Mouse (Mus musculus) forebrain, embryonic 14.5 days (tissue): ENCODE results near the gene Myl12a. TPM values are rescaled to one million over a fixed set of nuclear protein-coding genes. Genes with fewer than 3 reads are reported as not detected.

ENCODE experiments used
- ATAC-seq: fragments of 200-750 bp; cut with Nextera tagmentation; 2 replicates; pipeline ENCODE4 v1.8.0; 2017; ENCODE audit warnings: mild to moderate bottlenecking, moderate library complexity
- DNase-seq: peaks from one replicate; pipeline ENCODE4 v3.0.0-alpha.2; 2015; ENCODE audit warnings: low spot score
- H3K27ac ChIP-seq: fragments of 300-500 bp; sonication (generic); 2 replicates; pipeline ENCODE4 v1.5.1; 2014; ENCODE audit warnings: low read depth, mild to moderate bottlenecking, control low read depth, low read length, moderate library complexity
- H3K27me3 ChIP-seq: fragments of 300-500 bp; sonication (generic); replicated peaks from 2 replicates; pipeline ENCODE4 v1.6.1; 2014; ENCODE audit warnings: low read length, control low read depth, mixed read lengths; ENCODE audit not compliant: control insufficient read depth, insufficient read depth
- H3K36me3 ChIP-seq: fragments of 300-500 bp; sonication (generic); 2 replicates; pipeline ENCODE4 v1.6.1; 2014; ENCODE audit warnings: low read length, control low read depth; ENCODE audit not compliant: control insufficient read depth, insufficient read depth
- H3K4me1 ChIP-seq: fragments of 300-500 bp; sonication (generic); 2 replicates; pipeline ENCODE4 v1.6.1; 2014; ENCODE audit warnings: antibody characterized with exemption, low read length, control low read depth; ENCODE audit not compliant: control insufficient read depth, insufficient read depth
- H3K4me2 ChIP-seq: fragments of 300-500 bp; sonication (generic); 2 replicates; pipeline ENCODE4 v1.6.1; 2014; ENCODE audit warnings: mild to moderate bottlenecking, control low read depth, low read length
- H3K4me3 ChIP-seq: fragments of 300-500 bp; sonication (generic); 2 replicates; pipeline ENCODE4 v1.5.1; 2014; ENCODE audit warnings: low read depth, low read length, control low read depth
- H3K9ac ChIP-seq: fragments of 300-500 bp; sonication (generic); 2 replicates; pipeline ENCODE4 v1.6.1; 2014; ENCODE audit warnings: mild to moderate bottlenecking, low read length, control low read depth, moderate library complexity
- H3K9me3 ChIP-seq: fragments of 300-500 bp; sonication (generic); replicated peaks from 2 replicates; pipeline ENCODE4 v1.6.1; 2016; ENCODE audit warnings: low read length, control low read depth, mixed read lengths; ENCODE audit not compliant: control insufficient read depth
- WGBS: fragments of 180-500 bp; shearing (Covaris S2); extraction: QIAGEN DNeasy Blood & Tissue Kit; methylation state at CpG from one replicate; pipeline ENCODE4 v1.1.7; 2014; 5-methylcytosine and 5-hydroxymethylcytosine counted together
- polyA plus RNA-seq: library from polyadenylated mRNA; unstranded; fragments of >200 nt; fragmentation: Nextera tagmentation; extraction: Ambion mirVana; gene quantifications from 2 replicates; pipeline ENCODE4 v1.2.1, GENCODE M21; 2014

Gene Myl12a
- polyA plus RNA-seq, 1 experiment from 2014 or later, result 158 TPM

DNA sequence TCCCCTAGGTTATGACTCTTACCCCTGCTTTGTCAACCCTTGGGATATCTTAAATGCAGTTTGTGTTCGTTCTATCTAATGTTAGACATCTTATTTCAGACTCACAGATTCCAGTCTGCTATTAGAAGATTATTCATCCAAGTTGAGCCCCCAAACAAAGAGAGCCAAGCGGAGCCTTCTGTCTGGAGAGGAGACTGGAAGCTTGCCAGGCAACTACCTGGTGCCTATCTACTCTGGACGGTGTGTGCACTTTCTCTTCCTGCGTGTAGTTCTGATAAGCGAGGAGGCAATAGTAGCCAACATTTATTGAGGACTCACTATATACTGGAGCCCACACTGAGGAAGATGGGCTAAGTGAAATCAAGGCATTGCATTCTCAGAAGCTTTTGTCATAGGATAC lies 31.8 kb upstream of the Myl12a start:
- Histone ChIP-seq H3K27ac (no peak overlapping the region), H3K27me3 (no peaks in the 10 kb centered on the region), H3K4me2 (no peak overlapping the region), H3K9ac (no peak overlapping the region), H3K36me3 (no peaks in the 10 kb centered on the region), H3K4me3 (no peak overlapping the region), H3K9me3 (no peaks in the 10 kb centered on the region), H3K4me1 (no peaks in the 10 kb centered on the region)
- DNase-seq (no peak), ATAC-seq (no peak)
- WGBS, result 77% methylated on average over 5 of the region's 5 CpGs

DNA sequence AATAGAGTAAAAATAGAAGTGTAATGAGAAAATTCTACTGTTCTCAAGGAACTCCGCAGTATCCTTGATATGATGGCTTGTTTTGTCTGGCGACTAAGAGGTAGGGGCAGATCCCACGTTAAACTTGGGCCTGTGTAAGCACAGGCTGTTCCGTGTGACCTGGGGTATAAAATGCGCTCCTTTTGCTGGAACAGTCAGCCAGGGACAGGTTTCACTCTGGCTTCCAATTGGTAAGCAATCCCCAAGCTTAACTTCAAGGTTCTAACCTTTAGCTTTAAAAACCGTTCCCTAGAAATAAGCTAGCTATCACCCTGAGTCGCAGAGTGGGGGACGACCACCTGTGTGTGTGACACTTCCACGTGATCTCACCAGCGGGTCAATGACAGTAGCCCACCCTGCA lies 30.0 kb upstream of the Myl12a start:
- H3K4me1 ChIP-seq, result no peaks in the 10 kb centered on the region
- no peak overlapping the region for H3K4me2 ChIP-seq
- no peak overlapping the region for H3K4me3 ChIP-seq
- ATAC-seq, result no peak
- no peaks in the 10 kb centered on the region for H3K27me3 ChIP-seq
- H3K27ac ChIP-seq, result no peak overlapping the region
- H3K36me3 ChIP-seq, result no peaks in the 10 kb centered on the region
- 89% methylated on average over 10 of the region's 10 CpGs for WGBS
- DNase-seq, result no peak
- H3K9ac ChIP-seq, result no peak overlapping the region
- no peaks in the 10 kb centered on the region for H3K9me3 ChIP-seq

DNA sequence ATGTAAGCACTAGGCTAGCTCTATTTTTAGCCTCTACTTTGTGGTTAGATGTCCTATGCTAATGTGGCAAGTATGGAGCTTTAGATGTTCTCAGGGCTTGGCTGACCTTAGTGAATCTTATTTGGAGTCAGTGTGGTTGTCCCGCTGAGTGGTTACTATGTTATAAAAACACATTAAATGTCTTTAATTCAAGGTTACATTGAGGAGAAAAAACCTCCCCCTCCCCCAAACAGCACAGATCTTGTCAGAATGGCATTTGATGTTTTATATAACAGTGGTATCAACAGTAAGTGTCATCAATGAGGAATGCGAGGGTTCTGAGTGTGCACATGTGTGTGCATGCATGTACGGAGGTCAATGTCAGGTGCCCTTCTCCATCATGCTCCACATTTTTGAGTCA lies 24.5 kb upstream of the Myl12a start:
- no peaks in the 10 kb centered on the region for H3K4me1 ChIP-seq
- no peaks in the 10 kb centered on the region for H3K27me3 ChIP-seq
- no peak for ATAC-seq
- no peak overlapping the region for H3K4me2 ChIP-seq
- DNase-seq, result no peak
- no peak overlapping the region for H3K27ac ChIP-seq
- WGBS, result 94% methylated on average over 3 of the region's 3 CpGs
- H3K9ac ChIP-seq, result no peak overlapping the region
- H3K9me3 ChIP-seq, result no peaks in the 10 kb centered on the region
- no peaks in the 10 kb centered on the region for H3K36me3 ChIP-seq
- no peak overlapping the region for H3K4me3 ChIP-seq

DNA sequence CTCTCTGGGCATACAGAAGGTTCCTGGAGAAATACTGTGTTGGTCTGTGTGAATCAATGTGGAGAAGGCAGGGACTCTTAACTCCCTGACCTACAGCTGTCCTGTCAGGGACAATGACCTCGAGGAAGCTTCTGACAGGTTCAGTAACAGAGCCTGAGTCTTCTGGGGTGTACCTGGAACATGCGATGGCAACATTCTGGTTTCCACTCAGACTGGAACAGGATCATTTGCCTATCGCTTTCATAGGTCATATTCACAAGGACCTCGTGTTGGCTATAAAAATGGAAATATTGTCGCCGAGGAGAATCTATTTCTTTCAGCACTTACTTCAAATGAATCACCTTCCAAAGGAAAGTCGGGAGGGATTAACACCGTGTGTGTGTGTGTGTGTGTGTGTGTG lies 23.2 kb upstream of the Myl12a start:
- H3K4me2 ChIP-seq, result no peak overlapping the region
- H3K36me3 ChIP-seq, result no peaks in the 10 kb centered on the region
- H3K27ac ChIP-seq, result no peak overlapping the region
- H3K27me3 ChIP-seq, result no peaks in the 10 kb centered on the region
- H3K9ac ChIP-seq, result no peak overlapping the region
- no peak for ATAC-seq
- H3K9me3 ChIP-seq, result no peaks in the 10 kb centered on the region
- 82% methylated on average over 8 of the region's 8 CpGs for WGBS
- H3K4me3 ChIP-seq, result no peak overlapping the region
- no peaks in the 10 kb centered on the region for H3K4me1 ChIP-seq
- DNase-seq, result no peak

DNA sequence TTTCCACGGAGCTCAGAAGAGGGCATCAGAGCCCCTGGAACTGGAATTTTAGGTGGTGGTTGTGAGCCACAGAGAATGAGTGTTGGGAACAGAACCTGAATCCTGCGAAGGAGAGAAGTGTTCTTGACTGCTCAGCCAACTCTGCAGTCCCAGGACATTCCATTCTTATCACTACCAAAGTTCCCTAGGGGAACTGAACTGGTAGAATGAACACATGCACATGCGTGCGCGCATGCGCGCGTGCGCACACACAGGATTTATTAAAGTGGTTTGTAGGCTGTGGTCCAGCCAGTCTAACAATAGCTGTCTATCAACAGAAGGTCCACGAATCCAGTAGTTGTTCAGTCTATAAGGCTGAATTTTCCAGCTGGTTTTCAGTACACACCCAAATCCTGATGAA lies 21.4 kb upstream of the Myl12a start:
- DNase-seq (no peak), ATAC-seq (no peak)

DNA sequence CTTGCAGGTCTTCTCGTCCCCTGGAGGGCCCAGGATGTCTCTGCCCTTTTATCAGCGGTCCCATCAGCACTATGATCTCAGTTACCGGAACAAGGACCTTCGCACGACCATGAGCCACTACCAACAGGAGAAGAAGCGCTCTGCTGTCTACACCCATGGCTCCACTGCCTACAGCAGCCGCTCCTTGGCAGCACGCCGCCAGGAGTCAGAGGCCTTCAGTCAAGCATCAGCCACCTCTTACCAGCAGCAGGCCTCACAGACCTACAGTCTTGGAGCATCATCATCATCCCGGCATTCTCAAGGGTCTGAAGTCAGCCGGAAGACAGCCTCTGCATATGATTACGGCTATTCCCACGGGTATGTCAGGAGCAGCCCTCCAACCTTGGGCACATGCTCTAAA lies 20.2 kb upstream of the Myl12a start:
- DNase-seq (no peak), ATAC-seq (no peak)
- WGBS, result 89% methylated on average over 13 of the region's 13 CpGs
- Histone ChIP-seq H3K27me3 (no peaks in the 10 kb centered on the region), H3K27ac (no peak overlapping the region), H3K4me3 (no peak overlapping the region), H3K4me1 (no peaks in the 10 kb centered on the region), H3K36me3 (no peaks in the 10 kb centered on the region), H3K9ac (no peak overlapping the region), H3K9me3 (no peaks in the 10 kb centered on the region), H3K4me2 (no peak overlapping the region)

More for the DNA sequence above, 21.4 kb upstream of the Myl12a start:
- Histone ChIP-seq H3K4me2 (no peak overlapping the region), H3K27ac (no peak overlapping the region), H3K4me3 (no peak overlapping the region), H3K36me3 (no peaks in the 10 kb centered on the region), H3K9me3 (no peaks in the 10 kb centered on the region), H3K27me3 (no peaks in the 10 kb centered on the region), H3K4me1 (no peaks in the 10 kb centered on the region), H3K9ac (no peak overlapping the region)
- 92% methylated on average over 10 of the region's 10 CpGs for WGBS

DNA sequence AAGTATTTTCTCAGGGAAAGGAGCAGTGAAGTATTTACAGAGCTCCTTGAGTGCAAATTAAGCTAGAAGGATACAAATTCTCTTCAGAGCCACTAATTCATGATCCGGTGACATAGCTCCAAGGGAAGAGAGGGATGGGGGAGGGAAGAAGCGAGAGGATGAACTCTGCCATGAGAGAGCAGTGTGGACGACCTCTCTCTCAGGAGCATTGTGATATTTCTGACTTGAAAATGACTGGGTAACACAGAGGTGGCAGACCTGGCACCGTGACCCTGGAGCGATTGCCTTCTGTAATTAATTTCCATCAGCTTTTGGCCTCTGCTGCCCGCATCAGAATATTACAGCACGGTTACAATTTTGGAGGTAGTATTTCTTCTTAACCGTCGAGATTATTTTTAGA lies 17.2 kb upstream of the Myl12a start:
- Histone ChIP-seq H3K9ac (no peak overlapping the region), H3K9me3 (no peaks in the 10 kb centered on the region), H3K4me2 (no peak overlapping the region), H3K27ac (no peak overlapping the region), H3K36me3 (no peaks in the 10 kb centered on the region), H3K4me1 (no peaks in the 10 kb centered on the region), H3K4me3 (no peak overlapping the region), H3K27me3 (no peaks in the 10 kb centered on the region)
- no peak for DNase-seq
- no peak for ATAC-seq
- 67% methylated on average over 9 of the region's 9 CpGs for WGBS

DNA sequence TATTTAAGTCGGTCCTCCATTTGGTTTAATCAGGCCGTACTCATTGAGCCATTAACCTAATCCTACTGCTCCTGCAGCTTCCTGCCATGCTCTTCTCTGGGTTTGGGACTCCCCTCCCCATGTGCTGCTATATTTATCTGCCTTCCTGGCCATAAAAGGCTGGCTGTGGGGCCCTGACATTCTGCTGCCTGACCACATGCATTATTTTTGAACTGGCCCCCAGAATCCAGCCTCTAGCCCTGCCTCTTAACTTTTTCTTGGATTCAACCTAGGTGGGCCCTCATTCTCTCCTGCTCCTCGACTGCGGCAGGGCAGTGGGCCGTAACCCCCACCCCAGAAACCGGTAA lies 16.6 kb upstream of the Myl12a start:
- Histone ChIP-seq H3K27ac (no peak overlapping the region), H3K9ac (no peak overlapping the region), H3K4me1 (no peaks in the 10 kb centered on the region), H3K4me3 (no peak overlapping the region), H3K9me3 (no peaks in the 10 kb centered on the region), H3K36me3 (no peaks in the 10 kb centered on the region), H3K27me3 (no peaks in the 10 kb centered on the region), H3K4me2 (no peak overlapping the region)
- whole genome bisulfite sequencing, result 41% methylated on average over 6 of the region's 6 CpGs
- DNase-seq (no peak), ATAC-seq (no peak)

DNA sequence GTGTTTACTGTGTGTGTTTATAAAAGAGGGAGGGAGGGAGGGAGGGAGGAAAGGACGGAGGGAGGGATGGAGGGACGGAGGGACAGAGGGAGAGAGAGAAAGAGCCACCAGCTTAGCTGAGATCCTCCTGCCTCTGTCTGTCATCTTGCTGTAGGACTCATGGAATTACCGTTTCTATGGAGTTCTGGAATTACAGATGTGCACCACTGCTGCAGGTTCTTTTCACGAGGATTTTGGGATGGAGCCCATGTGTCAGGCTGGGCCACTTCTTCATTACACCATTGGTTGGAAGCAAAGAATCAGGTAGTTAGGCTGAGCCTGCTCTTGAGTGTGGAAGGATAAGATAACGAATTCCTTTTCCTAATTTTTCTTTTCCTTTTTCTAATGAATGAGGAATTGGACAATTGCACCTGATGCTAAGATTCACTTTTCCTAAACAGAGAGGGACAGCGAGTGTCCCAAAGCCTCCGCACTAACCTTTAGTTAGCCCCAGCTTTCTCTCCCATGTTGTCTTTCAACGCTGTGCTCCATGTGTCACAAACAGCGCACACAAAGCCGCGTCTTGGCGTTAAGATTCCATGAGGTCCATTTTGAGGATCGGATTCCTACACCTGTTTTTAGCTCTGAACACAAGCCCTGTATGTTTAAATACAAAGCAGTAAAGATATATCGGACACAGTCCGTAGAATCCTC lies 16.1 kb upstream of the Myl12a start:
- Histone ChIP-seq H3K4me2 (no peak overlapping the region), H3K36me3 (no peaks in the 10 kb centered on the region), H3K9ac (no peak overlapping the region), H3K27ac (no peak overlapping the region), H3K27me3 (no peaks in the 10 kb centered on the region), H3K4me1 (no peaks in the 10 kb centered on the region), H3K9me3 (no peaks in the 10 kb centered on the region), H3K4me3 (no peak overlapping the region)
- 88% methylated on average over 15 of the region's 15 CpGs for WGBS
- DNase-seq (no peak), ATAC-seq (no peak)
